Mouse (Mus musculus) layer of hippocampus, adult 18-20 months (tissue): ENCODE measurements at regions not wholly inside any gene's neighbourhood (a gene's known extent, or its start where the extent isn't known, plus 50 kb on each side); places are given as distances from the start of the nearest gene placed in this dataset.
A peak's percentile ranks its signal among the peaks of the same experiment; 100 is the strongest.

ENCODE experiments used
- DNase-seq, 2 experiments: peaks; one replicate each; pipeline ENCODE4 v3.0.0; 2022; ENCODE audit warnings: low spot score in 2 of 2

DNA sequence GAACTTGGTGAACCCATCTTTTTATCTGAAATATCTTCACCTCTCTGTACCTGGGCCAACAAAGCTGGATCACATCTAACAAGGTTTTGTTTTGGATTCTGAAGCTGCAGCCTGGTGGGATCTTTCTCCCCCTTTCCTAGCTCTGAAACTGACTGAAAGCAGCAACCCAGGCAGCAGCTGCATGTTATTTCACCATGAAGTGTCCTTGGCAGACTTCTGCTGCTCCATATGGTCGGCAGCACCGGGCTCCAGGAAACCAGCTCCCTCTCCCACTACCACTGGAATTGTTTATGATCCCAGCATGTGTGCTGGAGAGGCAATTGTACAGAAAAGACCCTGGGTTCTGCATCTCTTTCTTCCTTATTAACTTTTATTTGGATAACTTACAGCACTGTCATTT lies 145.0 kb downstream of the Spata18 start:
- DNase-seq: peak in 1 of 2 experiments; percentile 27

DNA sequence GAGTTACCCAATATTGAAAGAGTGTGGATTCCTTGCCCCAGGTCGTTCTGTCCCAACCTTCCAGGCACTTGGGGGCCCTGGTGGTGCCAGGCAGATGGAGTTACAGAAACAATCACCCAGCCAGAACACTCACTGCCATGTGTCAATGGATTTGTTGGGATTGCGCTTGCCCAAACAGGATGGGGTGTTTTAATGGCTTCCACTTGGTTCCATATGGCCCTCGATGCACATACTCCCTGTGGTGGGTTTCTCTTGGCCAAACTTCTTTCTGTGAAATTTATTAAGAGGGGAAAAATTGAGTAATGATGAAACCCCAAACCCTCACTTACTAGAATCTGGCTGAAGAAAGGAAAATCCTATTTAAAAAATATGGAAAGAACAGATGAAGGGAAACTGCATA lies 146.8 kb downstream of the Spata18 start:
- DNase-seq: no peak

DNA sequence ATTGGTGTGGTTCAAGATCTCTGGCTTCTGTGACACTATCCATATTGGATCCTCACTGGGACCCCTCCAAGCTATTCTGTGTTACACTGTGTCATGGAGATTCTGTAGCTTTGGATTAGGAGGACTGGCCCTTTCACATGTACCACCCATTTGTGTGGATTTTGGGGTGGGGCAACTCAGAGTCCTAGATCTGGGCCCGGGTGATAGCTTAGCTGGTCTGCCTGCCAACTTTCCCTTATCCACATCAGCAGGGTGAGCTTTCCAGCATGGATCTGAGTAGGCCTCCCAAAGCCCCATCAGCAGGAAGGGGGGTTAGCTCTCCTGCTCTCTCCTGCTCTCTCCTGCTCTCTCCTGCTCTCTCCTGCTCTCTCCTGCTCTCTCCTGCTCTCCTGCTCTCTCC lies 152.3 kb downstream of the Spata18 start:
- DNase-seq: no peak

DNA sequence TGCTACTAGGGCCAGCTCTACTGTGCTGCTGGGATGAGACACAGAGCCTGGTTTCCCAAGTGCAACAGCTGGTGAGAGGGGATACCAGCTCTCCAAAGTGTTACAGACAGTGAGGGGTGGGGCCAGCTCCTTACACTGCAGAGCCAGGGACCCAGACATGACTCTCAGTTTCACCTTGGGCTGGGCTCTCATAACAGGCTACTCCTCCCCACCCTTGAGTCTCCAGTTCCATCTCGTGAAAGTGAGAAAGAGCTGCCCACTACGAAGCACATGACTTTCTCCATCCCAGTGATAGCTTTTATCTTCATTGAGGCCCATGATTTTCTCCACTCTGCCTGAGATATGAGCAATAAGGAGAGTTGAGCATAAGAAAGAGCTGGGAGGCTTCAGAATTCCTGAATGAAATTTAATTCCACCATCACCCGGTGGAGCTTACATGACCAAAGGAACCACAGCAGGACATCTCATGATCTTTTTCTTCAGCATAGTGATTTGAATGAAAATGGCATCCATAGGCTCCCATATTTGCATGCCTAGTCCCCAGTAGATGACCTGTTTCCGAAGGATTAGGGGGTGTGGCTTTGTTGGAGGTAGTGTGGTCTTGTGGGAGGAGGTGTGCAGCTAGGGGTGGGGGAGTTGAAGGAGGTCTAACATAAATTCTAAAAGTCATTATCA lies 153.5 kb downstream of the Spata18 start:
- DNase-seq: no peak

DNA sequence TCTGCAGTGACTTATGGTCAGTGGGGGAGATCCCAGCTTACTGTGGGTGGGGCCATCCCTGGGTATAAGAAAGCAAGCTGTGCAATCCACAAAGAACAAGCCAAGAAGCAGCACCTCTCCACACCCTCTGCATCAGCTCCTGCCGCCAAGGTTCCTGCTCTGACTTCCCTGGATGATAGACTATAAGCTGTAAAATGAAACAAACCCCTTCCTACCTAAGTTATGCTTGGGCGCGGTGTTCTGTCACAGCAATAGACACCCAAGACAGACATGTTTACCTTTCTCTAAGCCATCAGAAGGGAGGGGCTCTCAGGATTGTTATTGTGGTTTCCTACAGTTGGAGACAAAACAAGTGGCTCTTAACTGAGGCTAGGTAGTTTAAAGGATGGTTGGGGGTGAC lies 159.5 kb downstream of the Spata18 start:
- DNase-seq: no peak

DNA sequence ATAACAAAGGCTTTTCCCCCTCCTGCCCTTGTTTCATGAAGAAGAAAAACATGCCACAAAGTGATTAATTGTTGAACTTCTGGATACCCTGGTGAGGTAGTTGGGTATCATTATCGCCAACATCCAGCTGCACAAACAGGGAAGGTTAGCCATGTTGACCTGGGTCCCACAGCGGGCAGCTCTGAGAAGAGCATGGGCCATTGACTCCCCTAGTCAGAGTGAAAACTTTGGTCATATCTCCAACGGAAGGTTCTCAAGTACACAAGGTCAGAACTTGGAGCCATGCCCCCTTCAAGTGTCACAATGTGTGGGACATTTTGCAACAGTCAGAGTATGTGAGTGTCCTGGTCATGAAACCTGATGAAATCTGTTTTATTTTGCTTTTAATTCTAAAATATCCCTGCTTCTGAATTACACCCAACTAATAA lies 159.9 kb downstream of the Spata18 start:
- DNase-seq: no peak

DNA sequence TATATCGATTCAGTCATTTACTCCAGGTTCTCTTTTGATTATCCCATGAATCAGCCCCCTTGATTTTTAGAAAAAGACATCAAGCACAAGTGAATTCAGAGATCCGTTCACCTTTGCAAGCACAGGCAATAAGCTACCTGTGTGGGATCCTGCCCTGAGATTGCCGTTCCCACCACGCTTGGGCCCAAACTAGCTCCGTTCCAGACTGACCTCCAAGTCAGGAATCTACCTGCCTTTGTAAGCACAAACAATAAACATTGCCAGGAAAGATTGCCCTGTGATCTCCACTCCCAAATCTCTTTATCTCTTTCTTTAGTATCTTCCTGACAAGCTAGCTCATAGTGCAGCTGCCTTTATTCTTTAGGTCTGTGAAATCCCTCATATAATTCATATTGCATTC lies 164.6 kb downstream of the Spata18 start:
- DNase-seq: no peak

GRCm38 (mm10) chr5:73817180-73817579 lies 166.0 kb downstream of the Spata18 start:
- no peak for DNase-seq

- DNase-seq: no peak
Observed at GRCm38 (mm10) chr5:73821956-73822545, 170.9 kb downstream of the Spata18 start.

GRCm38 (mm10) chr5:73823421-73823820 lies 172.2 kb downstream of the Spata18 start:
- DNase-seq: no peak

- DNase-seq: no peak
Observed at GRCm38 (mm10) chr5:73826941-73827340, 175.8 kb downstream of the Spata18 start.

- no peak for DNase-seq
Observed at GRCm38 (mm10) chr5:73833721-73834120, 182.5 kb downstream of the Spata18 start.

DNA sequence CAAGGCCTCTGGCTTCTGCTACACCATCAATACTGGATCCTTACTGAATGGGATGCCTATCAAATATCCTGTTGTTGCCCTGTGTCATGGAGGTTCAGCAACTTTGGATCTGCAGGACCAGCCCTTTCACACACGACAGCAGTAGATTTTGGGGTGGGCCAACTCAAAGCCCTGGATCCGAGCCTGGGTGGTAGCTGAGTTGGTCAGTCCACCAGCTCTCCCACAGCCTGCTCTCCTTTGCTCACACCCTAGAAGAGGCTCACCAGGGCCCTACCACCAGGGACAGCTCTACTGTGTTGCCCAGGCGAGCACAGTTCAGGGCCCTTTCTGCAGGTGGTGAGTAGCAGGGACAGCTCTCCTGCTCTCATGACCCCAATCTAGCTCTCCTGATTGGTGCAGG lies 192.6 kb downstream of the Spata18 start:
- DNase-seq: no peak

DNA sequence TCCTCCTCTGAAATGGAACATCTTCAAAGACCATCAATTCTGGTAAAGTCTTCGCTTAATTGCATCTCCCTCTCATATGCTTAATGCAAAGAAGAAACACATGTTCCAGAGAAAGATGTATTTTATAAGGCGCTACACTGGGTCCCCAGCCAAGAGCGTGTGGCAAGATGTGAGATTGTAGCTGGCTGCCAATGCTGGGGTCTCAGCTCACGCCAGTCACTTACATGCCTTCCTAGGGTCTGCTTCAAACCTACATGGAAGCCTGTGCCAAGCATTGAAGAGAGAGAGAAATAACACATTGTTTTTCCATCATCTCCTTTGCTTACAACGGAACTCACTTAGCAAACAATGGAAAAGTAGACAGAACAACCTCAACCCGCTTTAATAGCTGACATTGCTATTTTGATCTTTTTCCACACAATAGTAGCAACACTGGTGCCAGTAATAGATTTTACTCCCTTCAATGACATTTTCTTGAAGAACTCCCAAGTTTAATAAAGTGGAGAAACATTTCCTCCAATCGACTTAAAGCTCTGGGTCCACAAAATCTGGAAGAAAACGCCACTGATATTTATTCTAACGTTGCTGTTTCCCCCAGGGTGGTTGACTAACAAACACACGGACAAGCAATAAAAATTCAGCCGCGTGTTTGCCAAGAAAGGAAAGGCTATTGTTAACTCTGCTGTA lies 195.1 kb downstream of the Spata18 start:
- no peak for DNase-seq

DNA sequence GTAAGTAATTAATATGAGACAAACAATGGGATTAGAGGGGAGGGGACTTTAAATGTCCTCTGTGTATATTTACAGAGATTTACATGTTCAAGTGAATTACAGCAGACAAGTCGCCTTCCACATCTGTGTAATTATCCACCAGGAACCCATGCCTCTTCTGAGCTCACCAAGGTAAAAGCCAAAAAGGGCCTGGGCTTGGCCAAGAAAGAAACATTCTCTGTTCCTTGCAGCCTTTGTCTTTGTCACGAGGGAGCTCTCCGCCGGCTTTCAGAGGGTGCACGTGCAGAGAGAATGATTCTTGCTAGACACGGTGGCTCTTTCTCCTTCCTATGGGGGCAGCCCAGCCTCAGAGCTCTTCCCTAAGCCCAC lies 195.6 kb downstream of the Spata18 start:
- no peak for DNase-seq

- DNase-seq: no peak
Observed at GRCm38 (mm10) chr5:73851501-73851900, 200.3 kb downstream of the Spata18 start.

GRCm38 (mm10) chr5:73854025-73854773 lies 203.0 kb downstream of the Spata18 start:
- DNase-seq: peak; percentile 80 to 91

DNA sequence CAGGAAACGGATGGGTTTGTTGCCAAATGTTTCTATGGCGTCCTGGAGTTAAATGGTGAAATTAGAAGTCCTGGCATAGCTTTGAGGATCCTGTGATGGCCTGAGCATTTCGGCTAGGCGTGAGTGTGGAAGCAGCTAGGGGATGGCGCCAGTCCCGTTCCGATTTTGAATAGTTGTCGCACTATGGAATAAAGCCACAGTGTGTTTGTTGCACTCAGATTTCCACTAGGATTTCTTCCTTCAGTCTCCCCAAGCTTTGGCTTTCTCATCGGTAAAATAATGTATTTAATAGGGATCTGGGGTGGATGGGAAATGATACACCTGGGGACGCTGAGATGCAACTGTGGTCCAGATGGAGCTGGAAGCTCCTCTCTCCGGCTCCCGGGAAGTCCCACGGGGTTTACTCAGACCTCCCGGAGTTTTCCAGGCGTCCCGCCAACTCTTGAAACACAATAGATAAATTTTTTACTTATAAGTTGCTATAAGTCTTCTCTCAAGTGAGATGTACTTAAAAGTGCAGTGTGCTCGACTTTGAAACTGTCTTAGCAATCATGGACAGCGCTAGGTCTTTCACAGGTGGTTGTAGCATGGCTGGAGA lies 203.7 kb downstream of the Spata18 start:
- no peak for DNase-seq

DNA sequence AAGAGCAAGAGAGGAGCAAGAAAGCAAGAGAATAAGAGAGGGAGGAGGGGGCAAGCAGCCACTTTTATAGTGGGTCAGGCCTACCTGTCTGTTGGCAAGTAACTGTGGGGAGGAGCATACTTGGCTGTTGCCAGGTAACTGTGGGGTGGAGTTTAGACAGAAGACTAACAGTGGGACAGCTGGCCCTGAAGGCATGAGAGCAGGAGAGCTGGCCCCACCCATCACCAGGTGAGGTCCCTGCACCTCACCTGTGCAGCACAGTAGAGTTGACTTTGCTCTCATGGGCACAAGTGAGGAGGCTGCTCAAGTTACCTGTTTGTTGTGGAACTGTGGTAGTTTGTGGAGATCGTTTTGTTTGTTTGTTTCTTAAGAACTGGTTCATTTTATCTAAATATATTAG lies 208.1 kb downstream of the Spata18 start:
- no peak for DNase-seq

GRCm38 (mm10) chr5:73864138-73864761 lies 204.0 kb downstream of the Usp46 start:
- peak in 1 of 2 experiments; percentile 62 for DNase-seq
